Mouse (Mus musculus) liver, embryonic 14.5 days (tissue): ENCODE data around the gene Aplp2. TPM values are rescaled to one million over a fixed set of nuclear protein-coding genes. Genes with fewer than 3 reads are reported as not detected.

Experiments
- ATAC-seq: fragments of 200-750 bp; cut with Nextera tagmentation; 2 replicates; pipeline ENCODE4 v1.8.0; 2017; ENCODE audit warnings: moderate number of reproducible peaks, mild to moderate bottlenecking, moderate library complexity; ENCODE audit not compliant: insufficient read depth
- DNase-seq, 3 experiments: peaks; one replicate each; pipeline ENCODE4 v3.0.0-alpha.2; 2012 to 2013; ENCODE audit warnings: low read depth in 3 of 3, low spot score in 3 of 3
- H3K27ac ChIP-seq: fragments of 300-500 bp; sonication (generic); 2 replicates; pipeline ENCODE4 v1.5.1; 2014; ENCODE audit warnings: moderate library complexity, mild to moderate bottlenecking, control low read depth, inconsistent platforms
- H3K27me3 ChIP-seq: fragments of 300-500 bp; sonication (generic); 2 replicates; pipeline ENCODE4 v1.6.1; 2014; ENCODE audit warnings: mild to moderate bottlenecking, low read length, moderate library complexity; ENCODE audit not compliant: control insufficient read depth, insufficient read depth
- H3K36me3 ChIP-seq: fragments of 300-500 bp; sonication (generic); replicated peaks from 2 replicates; pipeline ENCODE4 v1.6.1; 2014; ENCODE audit warnings: low read depth; ENCODE audit not compliant: control insufficient read depth, insufficient read depth
- H3K4me1 ChIP-seq, 2 experiments: fragments of 200-500 bp in 1 of 2; fragments of 300-500 bp in 1 of 2; sonication (generic) in 1 of 2; replicated peaks; 2 replicates each; pipeline ENCODE4 v1.6.1; 2012 to 2014; ENCODE audit warnings: antibody characterized with exemption in 1 of 2, inconsistent platforms in 1 of 2, low read length in 1 of 2; ENCODE audit not compliant: control insufficient read depth in 2 of 2, insufficient read depth in 2 of 2
- H3K4me2 ChIP-seq: fragments of 300-500 bp; sonication (generic); 2 replicates; pipeline ENCODE4 v1.6.1; 2014; ENCODE audit warnings: low read depth, mild to moderate bottlenecking, control low read depth, moderate library complexity
- H3K4me3 ChIP-seq, 2 experiments: fragments of 200-500 bp in 1 of 2; fragments of 300-500 bp in 1 of 2; sonication (generic) in 1 of 2; 2 replicates each; pipeline ENCODE4 v1.5.1; 2012 to 2014; ENCODE audit warnings: low read depth in 2 of 2, low read length in 2 of 2, mild to moderate bottlenecking in 2 of 2, control low read depth in 1 of 2, inconsistent platforms in 1 of 2, moderate library complexity in 1 of 2; ENCODE audit not compliant: insufficient read depth in 1 of 2
- H3K9ac ChIP-seq: fragments of 300-500 bp; sonication (generic); replicated peaks from 2 replicates; pipeline ENCODE4 v1.6.1; 2014; ENCODE audit warnings: mild to moderate bottlenecking, control low read depth, moderate library complexity
- H3K9me3 ChIP-seq: fragments of 300-500 bp; sonication (generic); 2 replicates; pipeline ENCODE4 v1.6.1; 2016; ENCODE audit warnings: low read length, mixed read lengths; ENCODE audit not compliant: control insufficient read depth
- CTCF ChIP-seq: IDR thresholded peaks from 2 replicates; pipeline ENCODE4 v1.5.1; 2016; ENCODE audit warnings: antibody characterized with exemption, low read depth, control low read depth
- EP300 ChIP-seq: IDR thresholded peaks from 2 replicates; pipeline ENCODE4 v1.6.1; 2016; ENCODE audit warnings: antibody characterized with exemption, low read depth
- WGBS: fragments of 180-500 bp; shearing (Covaris S2); extraction: QIAGEN DNeasy Blood & Tissue Kit; methylation state at CpG from one replicate; pipeline ENCODE4 v1.1.7; 2014; ENCODE audit not compliant: insufficient replicate concordance; 5-methylcytosine and 5-hydroxymethylcytosine counted together
- polyA plus RNA-seq, 2 experiments: library from polyadenylated mRNA; depleted of rRNA in 1 of 2; stranded (reverse) in 1 of 2; unstranded in 1 of 2; fragments of >200 nt; fragmentation: Nextera tagmentation in 1 of 2; extraction: Ambion mirVana in 1 of 2; gene quantifications; 2 replicates each; pipeline versions ENCODE4 v1.2.1 to v1.2.3; 2012 to 2014

Aplp2 gene
- polyA plus RNA-seq, 2 experiments = 120 to 163 TPM

DNA sequence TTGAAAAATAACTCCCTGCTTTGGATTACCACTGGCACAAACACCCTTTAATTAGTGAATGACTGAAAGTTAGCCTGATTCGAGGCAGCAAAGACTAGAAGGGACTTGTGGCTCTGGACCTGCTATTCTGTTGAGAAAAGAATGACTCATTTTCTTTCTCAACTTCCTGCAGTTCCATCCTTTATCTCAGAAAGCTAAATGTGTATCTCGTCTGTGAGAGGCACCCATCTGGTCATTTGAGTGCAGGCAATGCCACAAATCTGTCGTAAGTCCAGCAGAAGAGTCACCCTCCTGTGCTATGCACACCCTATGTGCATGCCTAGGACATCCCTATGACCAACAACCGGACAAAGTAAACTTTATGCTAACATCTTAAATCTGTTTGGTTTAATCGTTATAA, 78.5 kb downstream of the Aplp2 start:
- Histone ChIP-seq H3K27ac (no peak overlapping the region), H3K4me2 (no peak overlapping the region), H3K4me3 (no peak overlapping the region), H3K9ac (no peak overlapping the region), H3K9me3 (no peaks in the 10 kb centered on the region), H3K27me3 (peaks cover 58% of the 10 kb centered on the region), H3K4me1 (no peaks in the 10 kb centered on the region), H3K36me3 (no peaks in the 10 kb centered on the region)
- DNase-seq (no peak), ATAC-seq (no peak)
- TF ChIP-seq CTCF (no peak), EP300 (no peak)
- WGBS = 45% methylated on average over 5 of the region's 5 CpGs

- Histone ChIP-seq H3K27ac (no peak within 1 kb of the TSS), H3K4me2 (peak within 1 kb of the TSS; percentile 60), H3K27me3 (peaks cover 58% of the 10 kb centered on the region), H3K4me3 (peak within 1 kb of the TSS; percentile 11 to 35; a peak in 3 of 4 replicates), H3K9ac (no peak within 1 kb of the TSS), H3K36me3 (no peaks in the 10 kb centered on the region), H3K9me3 (no peaks in the 10 kb centered on the region), H3K4me1 (no peaks in the 10 kb centered on the region)
- WGBS = under 1% methylated on average over 74 of the region's 74 CpGs
- no peak for ATAC-seq
- TF ChIP-seq CTCF = no peak
- no peak for TF ChIP-seq EP300
- DNase-seq = no peak
These were observed 80.2 kb downstream of the Aplp2 start, which contains the start of gene St14 for GRCm38 (mm10) chr9:31131205-31131968. Gene St14, minus strand, starts transcription at chr9:31131853.

- H3K27ac ChIP-seq = no peak overlapping the region
- ATAC-seq = no peak
- H3K4me2 ChIP-seq = peak overlapping the region; percentile 60
- peaks cover 58% of the 10 kb centered on the region for H3K27me3 ChIP-seq
- TF ChIP-seq CTCF (no peak), EP300 (no peak)
- H3K36me3 ChIP-seq = no peaks in the 10 kb centered on the region
- no peak for DNase-seq
- WGBS = 3% methylated on average over 26 of the region's 26 CpGs
- no peaks in the 10 kb centered on the region for H3K9me3 ChIP-seq
- no peak overlapping the region for H3K9ac ChIP-seq
- H3K4me3 ChIP-seq = peak overlapping the region in 1 of 2 experiments; percentile 35; a peak in 2 of 4 replicates
- H3K4me1 ChIP-seq = no peaks in the 10 kb centered on the region
These were observed 81.0 kb downstream of the Aplp2 start for GRCm38 (mm10) chr9:31130357-31131204.

DNA sequence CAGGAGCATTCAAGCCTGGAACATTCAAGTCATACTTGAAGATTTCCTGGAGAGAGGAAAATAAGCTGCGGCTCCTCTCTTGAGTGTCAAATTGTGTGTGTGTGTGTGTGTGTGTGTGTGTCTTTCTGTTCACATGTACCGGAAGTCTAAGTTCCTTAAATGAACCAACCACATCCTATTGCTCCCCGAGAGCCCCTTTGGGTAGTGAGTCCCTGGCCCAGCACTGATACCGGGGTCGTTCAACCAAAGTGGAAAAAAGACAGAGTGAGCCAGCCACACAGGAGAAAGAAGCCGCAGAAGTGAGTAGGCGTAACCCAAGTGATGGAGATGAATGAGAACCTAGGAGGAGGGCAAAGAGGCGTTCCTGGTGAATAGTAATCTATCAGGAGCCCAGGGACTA, 81.7 kb downstream of the Aplp2 start:
- no peak overlapping the region for H3K9ac ChIP-seq
- ATAC-seq (no peak), DNase-seq (no peak)
- 6% methylated on average over 8 of the region's 8 CpGs for WGBS
- H3K27me3 ChIP-seq = peaks cover 58% of the 10 kb centered on the region
- no peaks in the 10 kb centered on the region for H3K36me3 ChIP-seq
- no peak overlapping the region; a peak in 1 of 4 replicates for H3K4me3 ChIP-seq
- H3K4me2 ChIP-seq = peak overlapping the region; percentile 60; the same call in 1 of the 2 replicates
- no peak for TF ChIP-seq CTCF
- TF ChIP-seq EP300 = no peak
- no peaks in the 10 kb centered on the region for H3K4me1 ChIP-seq
- no peak overlapping the region for H3K27ac ChIP-seq
- no peaks in the 10 kb centered on the region for H3K9me3 ChIP-seq
